Mouse (Mus musculus) hindbrain, embryonic 12.5 days (tissue): Measurements from ENCODE around the gene Atp5s. TPM values are rescaled to one million over a fixed set of nuclear protein-coding genes. Genes with fewer than 3 reads are reported as not detected.

ENCODE experiments used
- ATAC-seq: fragments of 200-750 bp; cut with Nextera tagmentation; 2 replicates; pipeline ENCODE4 v1.8.0; 2017; ENCODE audit warnings: moderate TSS enrichment; ENCODE audit not compliant: low FRiP score
- H3K27ac ChIP-seq: fragments of 300-500 bp; sonication (generic); 2 replicates; pipeline ENCODE4 v1.5.1; 2016; ENCODE audit warnings: mild to moderate bottlenecking
- H3K27me3 ChIP-seq: fragments of 300-500 bp; sonication (generic); 2 replicates; pipeline ENCODE4 v1.6.1; 2016; ENCODE audit warnings: mild to moderate bottlenecking
- H3K36me3 ChIP-seq: fragments of 300-500 bp; sonication (generic); 2 replicates; pipeline ENCODE4 v1.6.1; 2016; ENCODE audit warnings: mild to moderate bottlenecking
- H3K4me1 ChIP-seq: fragments of 300-500 bp; sonication (generic); 2 replicates; pipeline ENCODE4 v1.6.1; 2016
- H3K4me2 ChIP-seq: fragments of 300-500 bp; sonication (generic); replicated peaks from 2 replicates; pipeline ENCODE4 v1.6.1; 2016; ENCODE audit warnings: mild to moderate bottlenecking
- H3K4me3 ChIP-seq: fragments of 300-500 bp; sonication (generic); 2 replicates; pipeline ENCODE4 v1.5.1; 2016; ENCODE audit warnings: mild to moderate bottlenecking
- H3K9ac ChIP-seq: fragments of 300-500 bp; sonication (generic); 2 replicates; pipeline ENCODE4 v1.6.1; 2016; ENCODE audit warnings: mild to moderate bottlenecking, moderate library complexity
- H3K9me3 ChIP-seq: fragments of 300-500 bp; sonication (generic); replicated peaks from 2 replicates; pipeline ENCODE4 v1.6.1; 2016; ENCODE audit warnings: mild to moderate bottlenecking
- WGBS: fragments of 180-500 bp; shearing (Covaris S2); methylation state at CpG from one replicate; pipeline ENCODE4 v1.1.7; 2016; 5-methylcytosine and 5-hydroxymethylcytosine counted together
- polyA plus RNA-seq: library from polyadenylated mRNA; unstranded; fragments of >200 nt; fragmentation: Nextera tagmentation; extraction: Ambion mirVana; gene quantifications from 2 replicates; pipeline ENCODE4 v1.2.1, GENCODE M21; 2016

Atp5s gene
- polyA plus RNA-seq = 26.1 and 28.5 TPM in 2 replicates

DNA sequence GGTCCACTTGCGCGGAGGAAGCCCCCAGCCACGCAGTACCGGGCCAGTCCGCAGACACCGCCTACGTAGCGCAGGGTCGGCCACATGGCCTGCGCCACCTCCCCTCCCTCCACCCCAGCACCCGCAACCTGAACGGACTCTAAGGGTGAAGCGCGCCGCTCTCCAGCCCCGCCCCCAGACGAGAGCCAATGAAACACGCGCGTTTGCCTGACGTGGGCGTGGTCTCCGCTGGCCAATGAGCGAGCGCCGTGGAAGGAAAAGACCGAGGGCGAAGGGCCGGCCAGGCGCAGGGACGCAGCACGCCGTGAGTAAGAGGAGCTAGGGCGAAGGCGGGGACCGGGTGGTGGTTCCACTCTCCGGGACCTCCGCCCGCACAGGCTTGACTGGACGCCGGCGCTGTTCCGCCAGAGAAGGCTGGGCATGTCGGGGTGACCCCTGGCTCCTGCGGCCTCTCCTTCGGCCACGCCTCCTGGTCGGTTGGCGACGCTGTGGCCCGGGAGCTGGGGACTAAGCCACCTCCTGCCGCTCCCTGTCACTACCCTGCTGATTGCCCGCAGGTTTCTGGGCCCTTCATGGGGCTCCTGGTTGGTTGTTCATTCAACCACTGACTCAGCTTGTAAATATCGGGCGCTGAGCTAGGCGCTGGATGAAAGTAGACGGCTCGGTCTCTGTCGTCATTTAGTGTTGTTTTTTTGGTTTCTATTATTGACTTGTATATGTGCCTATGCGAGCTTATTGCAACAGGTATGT, at the start of gene Atp5s, which contains the start of gene L2hgdh:
Gene Atp5s (plus strand): TSS at position 240 of the 750 bp plus-strand sequence.
Gene L2hgdh (minus strand): TSS at position 163 of the 750 bp plus-strand sequence.
- H3K27me3 ChIP-seq = no peaks in the 10 kb centered on the region
- peak; percentile 98 for ATAC-seq
- H3K9ac ChIP-seq = peak within 1 kb of the TSS; percentile 83
- peaks cover 17% of the 10 kb centered on the region for H3K4me1 ChIP-seq
- peak within 1 kb of the TSS; percentile 92 for H3K4me2 ChIP-seq
- H3K36me3 ChIP-seq = peaks cover 5% of the 10 kb centered on the region
- H3K9me3 ChIP-seq = no peaks in the 10 kb centered on the region
- under 1% methylated on average over 59 of the region's 60 CpGs for WGBS
- peak within 1 kb of the TSS; percentile 78 for H3K4me3 ChIP-seq
- peak within 1 kb of the TSS; percentile 82 for H3K27ac ChIP-seq

GRCm38 (mm10) chr12:69676157-69676556, 48.6 kb upstream of the Atp5s start:
- Histone ChIP-seq H3K9me3 (no peaks in the 10 kb centered on the region), H3K27me3 (no peaks in the 10 kb centered on the region), H3K9ac (no peak overlapping the region), H3K4me3 (no peak overlapping the region), H3K36me3 (no peaks in the 10 kb centered on the region), H3K4me2 (no peak overlapping the region), H3K4me1 (peaks cover 12% of the 10 kb centered on the region), H3K27ac (no peak overlapping the region)
- no peak for ATAC-seq
- 90% methylated on average over 4 of the region's 4 CpGs for WGBS

- peak; percentile 69; the same call in 1 of the 2 replicates for ATAC-seq
- WGBS = 2% methylated on average over 55 of the region's 56 CpGs
- Histone ChIP-seq H3K36me3 (no peaks in the 10 kb centered on the region), H3K27me3 (no peaks in the 10 kb centered on the region), H3K4me3 (peak overlapping the region; percentile 94), H3K4me2 (peak overlapping the region; percentile 85), H3K9me3 (no peaks in the 10 kb centered on the region), H3K27ac (peak overlapping the region; percentile 97), H3K4me1 (peaks cover 9% of the 10 kb centered on the region), H3K9ac (peak overlapping the region; percentile 96)
Measured at GRCm38 (mm10) chr12:69680635-69681565, 43.9 kb upstream of the Atp5s start.

DNA sequence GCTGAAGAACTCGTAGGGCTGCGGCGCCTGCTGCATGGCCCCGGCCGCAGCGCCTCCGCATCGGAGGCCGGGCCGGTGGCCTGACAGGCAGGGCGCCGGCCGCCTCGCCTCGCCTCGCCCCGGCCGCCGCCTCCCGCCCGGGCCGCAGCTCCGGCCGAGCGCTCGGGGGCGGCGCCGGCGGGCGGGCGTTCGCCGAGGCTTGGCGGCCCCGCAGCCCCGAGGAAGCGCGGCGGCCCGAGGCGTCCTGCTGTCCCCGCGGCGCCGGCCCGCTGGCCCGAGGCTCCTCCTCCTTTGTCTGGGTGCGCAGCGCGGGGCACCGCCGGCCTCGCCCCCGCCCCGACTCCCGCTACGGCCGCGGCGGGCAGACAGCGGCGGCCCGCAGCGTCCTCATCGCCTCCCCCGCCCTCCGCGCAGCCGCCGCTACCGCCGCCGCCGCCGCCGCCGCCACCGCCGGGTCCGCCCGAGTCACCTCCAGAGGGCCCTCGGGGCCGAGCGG, 43.1 kb upstream of the Atp5s start, which contains the start of gene Sos2:
Gene Sos2 (minus strand): TSS at position 287 of the 496 bp plus-strand sequence.
- Histone ChIP-seq H3K4me1 (peaks cover 9% of the 10 kb centered on the region), H3K9ac (peak within 1 kb of the TSS; percentile 96), H3K27me3 (no peaks in the 10 kb centered on the region), H3K9me3 (no peaks in the 10 kb centered on the region), H3K4me3 (peak within 1 kb of the TSS; percentile 94), H3K4me2 (peak within 1 kb of the TSS; percentile 85), H3K36me3 (no peaks in the 10 kb centered on the region), H3K27ac (peak within 1 kb of the TSS; percentile 97)
- WGBS = 0% methylated on average over 50 of the region's 85 CpGs
- ATAC-seq = peak; percentile 89

GRCm38 (mm10) chr12:69682065-69682787, 42.5 kb upstream of the Atp5s start:
- H3K4me2 ChIP-seq = peak overlapping the region; percentile 85
- no peaks in the 10 kb centered on the region for H3K27me3 ChIP-seq
- H3K27ac ChIP-seq = peak overlapping the region; percentile 97
- peak overlapping the region; percentile 94 for H3K4me3 ChIP-seq
- under 1% methylated on average over 37 of the region's 54 CpGs for WGBS
- peaks cover 9% of the 10 kb centered on the region for H3K4me1 ChIP-seq
- no peaks in the 10 kb centered on the region for H3K9me3 ChIP-seq
- H3K9ac ChIP-seq = peak overlapping the region; percentile 96
- peak; percentile 93 for ATAC-seq
- no peaks in the 10 kb centered on the region for H3K36me3 ChIP-seq

DNA sequence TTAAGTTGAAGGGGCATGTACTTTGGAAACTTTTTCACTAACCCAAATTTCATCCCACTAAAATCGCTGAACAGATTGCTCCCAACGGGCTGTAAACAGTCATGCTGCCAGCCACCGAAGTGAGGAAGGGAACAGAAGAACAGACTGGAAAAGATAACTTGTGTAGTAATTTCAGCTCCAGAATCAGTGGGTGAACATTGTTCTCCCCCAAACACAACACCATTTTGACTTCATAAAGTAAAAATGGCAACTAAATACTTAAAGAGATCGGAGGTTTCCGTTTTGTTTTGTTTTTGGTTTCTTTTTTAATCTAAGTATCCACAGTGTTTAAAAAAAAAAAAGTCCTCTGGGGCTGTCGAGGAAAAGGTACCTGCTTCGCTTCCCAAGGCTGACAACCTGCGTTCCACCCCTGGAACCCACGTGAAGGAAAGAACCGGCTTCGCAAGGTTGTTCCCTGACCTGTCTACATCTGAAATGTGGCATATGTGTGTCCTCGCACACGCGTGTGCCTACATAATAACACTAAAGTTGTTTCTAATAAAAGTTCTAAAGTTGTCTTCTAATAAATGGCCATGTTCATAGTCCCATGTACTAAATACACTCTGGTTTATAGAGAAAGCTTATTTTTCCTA, 41.8 kb upstream of the Atp5s start:
- Histone ChIP-seq H3K9ac (no peak overlapping the region), H3K36me3 (no peaks in the 10 kb centered on the region), H3K9me3 (no peaks in the 10 kb centered on the region), H3K27ac (no peak overlapping the region), H3K4me1 (peaks cover 9% of the 10 kb centered on the region), H3K4me3 (no peak overlapping the region), H3K27me3 (no peaks in the 10 kb centered on the region), H3K4me2 (peak overlapping the region; percentile 85)
- WGBS = 49% methylated on average over 14 of the region's 14 CpGs
- ATAC-seq = no peak

DNA sequence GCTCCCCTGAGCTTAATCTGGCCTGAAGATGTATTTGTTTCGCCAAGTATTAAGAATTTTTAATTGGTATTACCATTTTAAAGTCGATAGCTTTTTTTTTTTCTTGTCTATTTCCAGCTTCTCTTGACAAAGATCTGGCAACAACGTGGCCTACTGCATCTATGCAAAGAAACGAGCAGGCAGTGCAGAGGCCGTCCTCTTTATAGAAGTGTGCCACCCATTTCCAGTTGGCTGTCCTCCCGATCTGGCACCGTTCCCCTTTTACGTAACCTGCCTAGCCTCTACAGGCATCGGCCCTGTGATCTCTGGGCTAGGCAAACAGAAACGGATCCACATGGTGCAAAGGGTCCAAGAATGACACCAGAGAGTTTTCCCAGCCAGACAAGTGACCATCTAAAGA, 41.2 kb upstream of the Atp5s start:
- no peak overlapping the region for H3K27ac ChIP-seq
- ATAC-seq = no peak
- no peak overlapping the region for H3K4me2 ChIP-seq
- 64% methylated on average over 10 of the region's 10 CpGs for WGBS
- no peaks in the 10 kb centered on the region for H3K27me3 ChIP-seq
- H3K9me3 ChIP-seq = no peaks in the 10 kb centered on the region
- H3K4me3 ChIP-seq = no peak overlapping the region
- H3K9ac ChIP-seq = no peak overlapping the region
- peaks cover 9% of the 10 kb centered on the region for H3K4me1 ChIP-seq
- H3K36me3 ChIP-seq = no peaks in the 10 kb centered on the region

- no peak for ATAC-seq
- no peak overlapping the region for H3K27ac ChIP-seq
- 80% methylated on average over 2 of the region's 2 CpGs for WGBS
- no peak overlapping the region for H3K4me3 ChIP-seq
- no peak overlapping the region for H3K9ac ChIP-seq
- no peak overlapping the region for H3K4me2 ChIP-seq
- no peaks in the 10 kb centered on the region for H3K27me3 ChIP-seq
- H3K4me1 ChIP-seq = no peaks in the 10 kb centered on the region
- no peaks in the 10 kb centered on the region for H3K9me3 ChIP-seq
- no peaks in the 10 kb centered on the region for H3K36me3 ChIP-seq
Measured at GRCm38 (mm10) chr12:69688368-69688767, 36.4 kb upstream of the Atp5s start.

GRCm38 (mm10) chr12:69689094-69689493, 35.7 kb upstream of the Atp5s start:
- H3K4me3 ChIP-seq = no peak overlapping the region
- no peaks in the 10 kb centered on the region for H3K4me1 ChIP-seq
- no peak overlapping the region for H3K4me2 ChIP-seq
- no peak for ATAC-seq
- no peaks in the 10 kb centered on the region for H3K36me3 ChIP-seq
- H3K27me3 ChIP-seq = no peaks in the 10 kb centered on the region
- no peak overlapping the region for H3K9ac ChIP-seq
- no peak overlapping the region for H3K27ac ChIP-seq
- H3K9me3 ChIP-seq = no peaks in the 10 kb centered on the region

- H3K27ac ChIP-seq = no peak overlapping the region
- H3K4me1 ChIP-seq = no peaks in the 10 kb centered on the region
- ATAC-seq = no peak
- no peaks in the 10 kb centered on the region for H3K9me3 ChIP-seq
- H3K27me3 ChIP-seq = no peaks in the 10 kb centered on the region
- H3K4me2 ChIP-seq = no peak overlapping the region
- H3K36me3 ChIP-seq = no peaks in the 10 kb centered on the region
- WGBS = 95% methylated on average over 4 of the region's 4 CpGs
- H3K4me3 ChIP-seq = no peak overlapping the region
- no peak overlapping the region for H3K9ac ChIP-seq
Measured at GRCm38 (mm10) chr12:69690714-69691113, 34.0 kb upstream of the Atp5s start.

DNA sequence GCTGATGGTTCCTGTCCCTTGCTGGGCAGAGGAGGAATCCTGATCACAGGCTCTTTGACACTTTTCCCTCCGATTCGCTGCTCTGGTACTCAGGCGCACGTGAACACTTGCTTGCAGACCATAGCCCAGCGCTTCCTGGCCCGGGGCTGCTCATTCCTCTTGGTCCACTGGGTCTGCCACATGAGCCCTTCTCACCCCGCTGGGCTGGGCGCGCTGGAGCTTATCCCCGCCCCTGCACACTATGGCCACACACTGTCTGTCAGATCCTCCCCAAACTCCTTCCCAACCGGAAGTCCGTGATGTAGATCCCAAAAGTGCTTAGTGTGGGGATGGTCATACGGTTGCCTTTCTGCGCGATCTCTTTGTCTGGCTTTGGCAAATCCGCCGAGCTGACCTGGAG, 31.3 kb upstream of the Atp5s start:
- no peak overlapping the region for H3K27ac ChIP-seq
- no peak overlapping the region for H3K4me3 ChIP-seq
- no peaks in the 10 kb centered on the region for H3K36me3 ChIP-seq
- no peak overlapping the region for H3K4me2 ChIP-seq
- ATAC-seq = no peak
- no peak overlapping the region for H3K9ac ChIP-seq
- H3K27me3 ChIP-seq = no peaks in the 10 kb centered on the region
- 79% methylated on average over 17 of the region's 17 CpGs for WGBS
- no peaks in the 10 kb centered on the region for H3K9me3 ChIP-seq
- no peaks in the 10 kb centered on the region for H3K4me1 ChIP-seq
